Mouse (Mus musculus) bone marrow macrophage, adult 2 months (primary cell): ENCODE measurements around the gene Fhit.

ENCODE experiments used
- CTCF ChIP-seq: IDR thresholded peaks from 2 replicates; pipeline ENCODE4 v1.5.1; 2012; ENCODE audit warnings: low read depth, mild to moderate bottlenecking, low read length, moderate library complexity
- POLR2A ChIP-seq: IDR thresholded peaks from 2 replicates; pipeline ENCODE4 v1.6.1; 2012; ENCODE audit warnings: mild to moderate bottlenecking, low read depth, low read length, borderline replicate concordance

DNA sequence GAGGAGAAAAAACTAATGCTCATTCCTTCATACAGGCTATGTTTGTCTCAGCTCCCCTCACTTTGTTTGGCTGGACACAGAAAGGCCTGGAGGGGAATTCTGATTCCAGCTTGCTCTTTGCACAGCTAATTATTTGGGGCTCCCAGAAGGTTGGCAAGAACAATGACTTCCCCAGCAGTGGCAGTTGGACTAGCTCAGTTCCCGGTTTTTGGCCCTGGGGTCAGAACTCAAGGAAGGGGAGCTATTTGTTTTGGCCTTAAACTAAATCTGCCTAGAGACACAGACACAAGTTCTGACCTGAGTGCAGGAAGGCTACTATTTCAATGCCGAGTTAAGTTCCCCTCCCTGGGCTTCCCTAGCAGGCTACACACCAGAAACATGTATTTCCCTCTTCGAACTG, 506.0 kb downstream of the Fhit start:
- TF ChIP-seq CTCF, result no peak
- no peak for TF ChIP-seq POLR2A
